8 mouse cellular contexts compared by ENCODE assay signal in genomic region chr9:70543048-70543880, GRCm38 (mm10). TPM values are rescaled to one million over a fixed set of nuclear protein-coding genes. Genes with fewer than 3 reads are reported as not detected.
DNase-seq lines count a peak whose midpoint lies in the region; ATAC-seq and TF ChIP-seq lines count a peak whose summit lies in the region.

No protein-coding gene starts in this region.

- ATAC-seq in kidney, embryonic 16.5 days (ENCODE audit: low FRiP score, low TSS enrichment) = peak; percentile 80
- ATAC-seq in heart, postnatal 0 days (ENCODE audit: insufficient read depth, low read depth) = peak; percentile 69
- ATAC-seq in liver, embryonic 11.5 days (replicated peaks; ENCODE audit: low FRiP score) = peak; percentile 78
- peak; percentile 74 for ATAC-seq in neural tube, embryonic 13.5 days (ENCODE audit: low read depth)

- TF ChIP-seq EP300 in heart, postnatal 0 days (IDR thresholded peaks at IDR 0.05; ENCODE audit: low read depth) = no peak

- H3K4me3 ChIP-seq in kidney, embryonic 16.5 days (ENCODE audit: low read length) = peak overlapping the region; percentile 86
- H3K4me3 ChIP-seq in ES-E14 (ENCODE audit: insufficient read depth in 1 of 2, low read depth in 1 of 2, low read length in 2 of 2, poor library complexity in 1 of 2, severe bottlenecking in 1 of 2) = peak overlapping the region; percentile 92 to 93
- H3K4me3 ChIP-seq in cortical plate, adult 2 months (ENCODE audit: insufficient read depth, low read length) = peak overlapping the region; percentile 77
- H3K4me3 ChIP-seq in heart, postnatal 0 days (ENCODE audit: low read depth, low read length) = peak overlapping the region; percentile 92
- peak overlapping the region; percentile 78 for H3K4me3 ChIP-seq in liver, embryonic 11.5 days (ENCODE audit: low read depth, low read length)
- peak overlapping the region; percentile 84 for H3K4me3 ChIP-seq in neural tube, embryonic 13.5 days

- no peak for TF ChIP-seq CTCF in cortical plate, adult 2 months (IDR thresholded peaks at IDR 0.05; ENCODE audit: extremely low read depth, insufficient read depth, low read length)
- no peak for TF ChIP-seq CTCF in heart, postnatal 0 days (IDR thresholded peaks at IDR 0.05; ENCODE audit: low read depth)

- no peak for DNase-seq in kidney, adult 9 months
- no peak for DNase-seq in ES-E14 (ENCODE audit: low read depth, low spot score)
- peak; percentile 38 for DNase-seq in heart, postnatal 0 days (ENCODE audit: low spot score)
- DNase-seq in liver, embryonic 11.5 days (ENCODE audit: low spot score) = no peak
- DNase-seq in cerebellum, postnatal 25 days = no peak

- no peaks in the 10 kb centered on the region for H3K9me3 ChIP-seq in kidney, embryonic 16.5 days (ENCODE audit: low read length)
- no peaks in the 10 kb centered on the region for H3K9me3 ChIP-seq in ES-E14 (ENCODE audit: control insufficient read depth, insufficient read depth, low read depth, low read length)
- no peaks in the 10 kb centered on the region for H3K9me3 ChIP-seq in heart, postnatal 0 days (replicated peaks; ENCODE audit: control insufficient read depth, low read length)
- H3K9me3 ChIP-seq in liver, embryonic 11.5 days (ENCODE audit: control insufficient read depth, low read length) = no peaks in the 10 kb centered on the region
- H3K9me3 ChIP-seq in neural tube, embryonic 13.5 days = no peaks in the 10 kb centered on the region

- H3K4me2 ChIP-seq in kidney, embryonic 16.5 days (replicated peaks; ENCODE audit: low read depth, low read length) = peak overlapping the region; percentile 73
- H3K4me2 ChIP-seq in heart, postnatal 0 days (ENCODE audit: low read depth, low read length) = peak overlapping the region; percentile 96
- peak overlapping the region; percentile 92 for H3K4me2 ChIP-seq in liver, embryonic 11.5 days
- peak overlapping the region; percentile 85 for H3K4me2 ChIP-seq in neural tube, embryonic 13.5 days

- in situ Hi-C loops in ES-E14 (cut with MboI; ENCODE audit: low sequenced_read_pairs in 2 of 2, unreplicated experiment in 2 of 2) = no loop called here

- peaks cover 18% of the 10 kb centered on the region for H3K4me1 ChIP-seq in kidney, embryonic 16.5 days (ENCODE audit: insufficient read depth, low read length)
- H3K4me1 ChIP-seq in ES-E14 (ENCODE audit: control insufficient read depth in 2 of 2, insufficient read depth in 2 of 2, low read length in 2 of 2, poor library complexity in 1 of 2) = peaks cover 2 to 3% of the 10 kb centered on the region in 2 experiments; a peak in 3 of 4 replicates
- no peaks in the 10 kb centered on the region; the same call in 1 of the 2 replicates for H3K4me1 ChIP-seq in cortical plate, adult 2 months (ENCODE audit: control insufficient read depth, insufficient read depth, low read length)
- peaks cover 11% of the 10 kb centered on the region; the same call in 1 of the 2 replicates for H3K4me1 ChIP-seq in heart, postnatal 0 days (ENCODE audit: control insufficient read depth, insufficient read depth)
- peaks cover 10% of the 10 kb centered on the region for H3K4me1 ChIP-seq in liver, embryonic 11.5 days (replicated peaks; ENCODE audit: control insufficient read depth, insufficient read depth, low read length)
- H3K4me1 ChIP-seq in neural tube, embryonic 13.5 days (replicated peaks) = peaks cover 38% of the 10 kb centered on the region

- TF ChIP-seq POLR2A in cortical plate, adult 2 months (IDR thresholded peaks at IDR 0.05; ENCODE audit: extremely low read depth, insufficient read depth, low read length) = no peak

- peak overlapping the region; percentile 94 for H3K9ac ChIP-seq in kidney, embryonic 16.5 days (replicated peaks; ENCODE audit: low read length)
- peak overlapping the region; percentile 96 for H3K9ac ChIP-seq in ES-E14 (ENCODE audit: insufficient read depth, low read depth, low read length, poor library complexity, severe bottlenecking)
- H3K9ac ChIP-seq in heart, postnatal 0 days (replicated peaks; ENCODE audit: low read depth, low read length) = peak overlapping the region; percentile 92
- peak overlapping the region; percentile 84 for H3K9ac ChIP-seq in liver, embryonic 11.5 days (ENCODE audit: low read depth, low read length)
- H3K9ac ChIP-seq in neural tube, embryonic 13.5 days = peak overlapping the region; percentile 97

- H3K27me3 ChIP-seq in kidney, embryonic 16.5 days (ENCODE audit: insufficient read depth, low read length) = no peaks in the 10 kb centered on the region
- H3K27me3 ChIP-seq in heart, postnatal 0 days (ENCODE audit: control insufficient read depth, insufficient read depth, low read length) = no peaks in the 10 kb centered on the region
- H3K27me3 ChIP-seq in liver, embryonic 11.5 days (replicated peaks; ENCODE audit: control insufficient read depth, insufficient read depth, low read length) = no peaks in the 10 kb centered on the region
- no peaks in the 10 kb centered on the region for H3K27me3 ChIP-seq in neural tube, embryonic 13.5 days

- peak overlapping the region; percentile 99 for H3K27ac ChIP-seq in kidney, embryonic 16.5 days (ENCODE audit: low read length)
- peak overlapping the region; percentile 90 for H3K27ac ChIP-seq in ES-E14 (ENCODE audit: insufficient read depth, low read depth, low read length, poor library complexity, severe bottlenecking)
- peak overlapping the region; percentile 97 for H3K27ac ChIP-seq in cortical plate, adult 2 months (ENCODE audit: insufficient read depth, low read length)
- H3K27ac ChIP-seq in heart, postnatal 0 days (ENCODE audit: low read depth) = peak overlapping the region; percentile 99
- peak overlapping the region; percentile 99 for H3K27ac ChIP-seq in liver, embryonic 11.5 days (ENCODE audit: low read depth, low read length)
- H3K27ac ChIP-seq in neural tube, embryonic 13.5 days (replicated peaks) = peak overlapping the region; percentile 99

- no peaks in the 10 kb centered on the region for H3K36me3 ChIP-seq in kidney, embryonic 16.5 days (ENCODE audit: insufficient read depth, low read length)
- 0 out of 2 replicates have a peak, but pooled peaks cover 2% of the 10 kb centered on the region for H3K36me3 ChIP-seq in ES-E14 (ENCODE audit: control insufficient read depth, insufficient read depth, low read length, poor library complexity, severe bottlenecking)
- H3K36me3 ChIP-seq in heart, postnatal 0 days (replicated peaks; ENCODE audit: control insufficient read depth, insufficient read depth, low read length) = peaks cover 5% of the 10 kb centered on the region; the same call in 1 of the 2 replicates
- H3K36me3 ChIP-seq in liver, embryonic 11.5 days (ENCODE audit: control insufficient read depth, insufficient read depth, low read length) = no peaks in the 10 kb centered on the region; the same call in 1 of the 2 replicates
- H3K36me3 ChIP-seq in neural tube, embryonic 13.5 days = no peaks in the 10 kb centered on the region

- WGBS in kidney, embryonic 16.5 days = under 1% methylated on average over 64 of the region's 64 CpGs
- 1% methylated on average over 62 of the region's 64 CpGs for WGBS in heart, postnatal 0 days
- 1% methylated on average over 64 of the region's 64 CpGs for WGBS in liver, embryonic 11.5 days
- WGBS in neural tube, embryonic 13.5 days = under 1% methylated on average over 64 of the region's 64 CpGs

TF ChIP-seq in ES-E14, 5 proteins besides CTCF, POLR2A, EP300 and RAD21:
- TF ChIP-seq MAFK (IDR thresholded peaks at IDR 0.05; ENCODE audit: insufficient read depth, low read depth, low read length) = peak; percentile 62; the same call in 1 of the 2 replicates
- no peak for TF ChIP-seq ZNF384 (IDR thresholded peaks at IDR 0.05; ENCODE audit: low read depth, low read length)
TF ChIP-seq in ES-E14: peak in this region for 1.

RNA-seq across cellular contexts. Expression of gene Sltm, which starts 0.7 kb away (rescaled TPM):
- polyA plus RNA-seq in kidney, embryonic 16.5 days (2015; fragmentation: Nextera tagmentation; extraction: Ambion mirVana) = 49.2 and 63.8 TPM in 2 replicates
- total RNA-seq in ES-E14 (2012; rRNA removed) = 50.5 and 58.6 TPM in 2 replicates
- polyA plus RNA-seq in cortical plate, adult 2 months (2012; rRNA removed) = 51.2 and 55.3 TPM in 2 replicates
- 19.0 and 23.0 TPM in 2 replicates for total RNA-seq in heart, postnatal 0 days (2014; rRNA removed; ENCODE audit: low replicate concordance)
- 23.9 and 24.2 TPM in 2 replicates for polyA plus RNA-seq in heart, postnatal 0 days (2015; fragmentation: Nextera tagmentation; extraction: Ambion mirVana)
- 47.1 and 51.2 TPM in 2 replicates for polyA plus RNA-seq in liver, embryonic 11.5 days (2014; fragmentation: Nextera tagmentation; extraction: Ambion mirVana)
- 67.8 and 69.8 TPM in 2 replicates for polyA plus RNA-seq in neural tube, embryonic 13.5 days (2015; fragmentation: Nextera tagmentation; extraction: Ambion mirVana)

RNA-seq across cellular contexts. Expression of gene Rnf111, which starts 39.7 kb away (rescaled TPM):
- polyA plus RNA-seq in kidney, embryonic 16.5 days (2015; fragmentation: Nextera tagmentation; extraction: Ambion mirVana) = 27.1 and 31.2 TPM in 2 replicates
- 18.4 and 24.3 TPM in 2 replicates for total RNA-seq in ES-E14 (2012; rRNA removed)
- polyA plus RNA-seq in cortical plate, adult 2 months (2012; rRNA removed) = 32.5 and 33.1 TPM in 2 replicates
- total RNA-seq in heart, postnatal 0 days (2014; rRNA removed; ENCODE audit: low replicate concordance) = 26.8 and 39.7 TPM in 2 replicates
- polyA plus RNA-seq in heart, postnatal 0 days (2015; fragmentation: Nextera tagmentation; extraction: Ambion mirVana) = 11.0 and 12.0 TPM in 2 replicates
- polyA plus RNA-seq in liver, embryonic 11.5 days (2014; fragmentation: Nextera tagmentation; extraction: Ambion mirVana) = 22.9 and 23.3 TPM in 2 replicates
- 37.6 and 41.8 TPM in 2 replicates for polyA plus RNA-seq in neural tube, embryonic 13.5 days (2015; fragmentation: Nextera tagmentation; extraction: Ambion mirVana)
